Mouse (Mus musculus) liver, embryonic 16.5 days (tissue): ENCODE measurements around the gene Prss43. TPM values are rescaled to one million over a fixed set of nuclear protein-coding genes. Genes with fewer than 3 reads are reported as not detected.

Source experiments
- ATAC-seq: fragments of 200-750 bp; cut with Nextera tagmentation; 2 replicates; pipeline ENCODE4 v1.8.0; 2017; ENCODE audit warnings: low read depth, mild to moderate bottlenecking, moderate number of reproducible peaks, moderate library complexity
- H3K27ac ChIP-seq: fragments of 300-500 bp; sonication (generic); 2 replicates; pipeline ENCODE4 v1.5.1; 2014; ENCODE audit warnings: mild to moderate bottlenecking, low read length
- H3K27me3 ChIP-seq: fragments of 300-500 bp; sonication (generic); 2 replicates; pipeline ENCODE4 v1.6.1; 2014; ENCODE audit warnings: low read depth, low read length, mixed read lengths; ENCODE audit not compliant: control insufficient read depth, insufficient read depth
- H3K36me3 ChIP-seq: fragments of 300-500 bp; sonication (generic); 2 replicates; pipeline ENCODE4 v1.6.1; 2014; ENCODE audit warnings: mild to moderate bottlenecking; ENCODE audit not compliant: control insufficient read depth, insufficient read depth
- H3K4me1 ChIP-seq: fragments of 300-500 bp; sonication (generic); 2 replicates; pipeline ENCODE4 v1.6.1; 2014; ENCODE audit warnings: low read depth, low read length, mixed read lengths; ENCODE audit not compliant: control insufficient read depth
- H3K4me2 ChIP-seq: fragments of 300-500 bp; sonication (generic); 2 replicates; pipeline ENCODE4 v1.6.1; 2014; ENCODE audit warnings: low read depth, low read length, mixed read lengths
- H3K4me3 ChIP-seq: fragments of 300-500 bp; sonication (generic); 2 replicates; pipeline ENCODE4 v1.5.1; 2014; ENCODE audit warnings: low read depth, mild to moderate bottlenecking, low read length
- H3K9ac ChIP-seq: fragments of 300-500 bp; sonication (generic); 2 replicates; pipeline ENCODE4 v1.6.1; 2014; ENCODE audit warnings: low read depth, low read length
- H3K9me3 ChIP-seq: fragments of 300-500 bp; sonication (generic); replicated peaks from 2 replicates; pipeline ENCODE4 v1.6.1; 2016; ENCODE audit warnings: low read length; ENCODE audit not compliant: control insufficient read depth
- WGBS: fragments of 180-500 bp; shearing (Covaris S2); extraction: QIAGEN DNeasy Blood & Tissue Kit; methylation state at CpG from one replicate; pipeline ENCODE4 v1.1.7; 2014; ENCODE audit not compliant: insufficient replicate concordance; 5-methylcytosine and 5-hydroxymethylcytosine counted together
- polyA plus RNA-seq: library from polyadenylated mRNA; unstranded; fragments of >200 nt; fragmentation: Nextera tagmentation; extraction: Ambion mirVana; gene quantifications from 2 replicates; pipeline ENCODE4 v1.2.1, GENCODE M21; 2015

Gene Prss43
- polyA plus RNA-seq, 1 experiment from 2014 or later, result not detected

GRCm38 (mm10) chr9:110875288-110875695, 48.8 kb downstream of the Prss43 start:
- H3K27me3 ChIP-seq, result peaks cover 29% of the 10 kb centered on the region
- peaks cover 2% of the 10 kb centered on the region for H3K4me1 ChIP-seq
- H3K4me2 ChIP-seq, result no peak overlapping the region
- 61% methylated on average over 4 of the region's 6 CpGs for WGBS
- no peak overlapping the region for H3K9ac ChIP-seq
- peak overlapping the region; percentile 69 for H3K27ac ChIP-seq
- ATAC-seq, result peak; percentile 45
- no peaks in the 10 kb centered on the region for H3K36me3 ChIP-seq
- H3K9me3 ChIP-seq, result no peaks in the 10 kb centered on the region
- no peak overlapping the region for H3K4me3 ChIP-seq

- H3K4me1 ChIP-seq, result peaks cover 2% of the 10 kb centered on the region
- 30% methylated on average over 1 of the region's 1 CpGs for WGBS
- peaks cover 37% of the 10 kb centered on the region for H3K27me3 ChIP-seq
- H3K9ac ChIP-seq, result no peak overlapping the region
- peak; percentile 51 for ATAC-seq
- H3K4me3 ChIP-seq, result no peak overlapping the region
- H3K9me3 ChIP-seq, result no peaks in the 10 kb centered on the region
- no peak overlapping the region for H3K4me2 ChIP-seq
- peak overlapping the region; percentile 83 for H3K27ac ChIP-seq
- H3K36me3 ChIP-seq, result no peaks in the 10 kb centered on the region
These were observed 50.9 kb downstream of the Prss43 start for GRCm38 (mm10) chr9:110877353-110877752.

- 59% methylated on average over 5 of the region's 5 CpGs for WGBS
- ATAC-seq, result peak; percentile 68
- H3K36me3 ChIP-seq, result no peaks in the 10 kb centered on the region
- H3K27ac ChIP-seq, result peak overlapping the region; percentile 83
- 0 out of 2 replicates have a peak overlapping the region, but pooled peaks have one; percentile 54 for H3K4me2 ChIP-seq
- no peak overlapping the region; the same call in 1 of the 2 replicates for H3K9ac ChIP-seq
- no peak overlapping the region for H3K4me3 ChIP-seq
- H3K4me1 ChIP-seq, result peaks cover 2% of the 10 kb centered on the region
- peaks cover 33% of the 10 kb centered on the region for H3K27me3 ChIP-seq
- H3K9me3 ChIP-seq, result no peaks in the 10 kb centered on the region
These were observed 51.4 kb downstream of the Prss43 start for GRCm38 (mm10) chr9:110877888-110878287.

GRCm38 (mm10) chr9:110879191-110879920, 52.9 kb downstream of the Prss43 start, which contains the start of gene Als2cl:
Gene Als2cl (plus strand): TSS chr9:110879870.
- H3K4me2 ChIP-seq, result peak within 1 kb of the TSS; percentile 54
- peak within 1 kb of the TSS; percentile 61 for H3K4me3 ChIP-seq
- H3K9me3 ChIP-seq, result no peaks in the 10 kb centered on the region
- H3K4me1 ChIP-seq, result peaks cover 2% of the 10 kb centered on the region
- ATAC-seq, result no peak
- 19% methylated on average over 12 of the region's 12 CpGs for WGBS
- peak within 1 kb of the TSS; percentile 45 for H3K27ac ChIP-seq
- peak within 1 kb of the TSS; percentile 54 for H3K9ac ChIP-seq
- peaks cover 25% of the 10 kb centered on the region for H3K27me3 ChIP-seq
- H3K36me3 ChIP-seq, result no peaks in the 10 kb centered on the region

GRCm38 (mm10) chr9:110879998-110880561, 53.6 kb downstream of the Prss43 start, which contains the start of gene Tmie:
Gene Tmie (minus strand): TSS chr9:110880113.
- peak within 1 kb of the TSS; percentile 54 for H3K9ac ChIP-seq
- peaks cover 21% of the 10 kb centered on the region for H3K27me3 ChIP-seq
- ATAC-seq, result peak; percentile 53
- H3K36me3 ChIP-seq, result no peaks in the 10 kb centered on the region
- WGBS, result under 1% methylated on average over 57 of the region's 57 CpGs
- H3K27ac ChIP-seq, result peak within 1 kb of the TSS; percentile 45
- peaks cover 2% of the 10 kb centered on the region for H3K4me1 ChIP-seq
- peak within 1 kb of the TSS; percentile 61 for H3K4me3 ChIP-seq
- H3K4me2 ChIP-seq, result peak within 1 kb of the TSS; percentile 54
- H3K9me3 ChIP-seq, result no peaks in the 10 kb centered on the region

- no peaks in the 10 kb centered on the region for H3K9me3 ChIP-seq
- 46% methylated on average over 4 of the region's 4 CpGs for WGBS
- H3K27ac ChIP-seq, result no peak overlapping the region
These were observed 54.3 kb downstream of the Prss43 start for GRCm38 (mm10) chr9:110880772-110881171.

More at GRCm38 (mm10) chr9:110880772-110881171, 54.3 kb downstream of the Prss43 start:
- peak overlapping the region; percentile 61 for H3K4me3 ChIP-seq
- peak overlapping the region; percentile 54 for H3K4me2 ChIP-seq
- peaks cover 21% of the 10 kb centered on the region for H3K27me3 ChIP-seq
- no peaks in the 10 kb centered on the region for H3K36me3 ChIP-seq
- H3K9ac ChIP-seq, result no peak overlapping the region; the same call in 1 of the 2 replicates
- no peak for ATAC-seq
- H3K4me1 ChIP-seq, result peaks cover 2% of the 10 kb centered on the region

Other genes starting within 250 kb of the Prss43 start
- 1.4 and 1.9 TPM in 2 replicates for gene Nradd, start 202.2 kb upstream of the Prss43 start, polyA plus RNA-seq
- gene Nbeal2, start 172.5 kb upstream of the Prss43 start, polyA plus RNA-seq, result 1.7 and 2.8 TPM in 2 replicates
- gene Ccdc12, start 170.2 kb upstream of the Prss43 start, polyA plus RNA-seq, result 59.5 and 60.5 TPM in 2 replicates
- gene Myl3, start 84.8 kb upstream of the Prss43 start, polyA plus RNA-seq, result 1.1 and 1.9 TPM in 2 replicates
- 2.3 and 2.5 TPM in 2 replicates for gene Pth1r, start 79.5 kb upstream of the Prss43 start, polyA plus RNA-seq
- gene Prss42, start 28.5 kb upstream of the Prss43 start, polyA plus RNA-seq, result not detected in 2 replicates
- not detected in 2 replicates for gene Prss44, start 12.7 kb upstream of the Prss43 start, polyA plus RNA-seq
- not detected in 2 replicates for gene Prss45, start 7.9 kb downstream of the Prss43 start, polyA plus RNA-seq
- gene Prss46, start 17.8 kb downstream of the Prss43 start, polyA plus RNA-seq, result not detected in 2 replicates
- 8.2 and 8.6 TPM in 2 replicates for gene Prss50, start 31.3 kb downstream of the Prss43 start, polyA plus RNA-seq
- gene Als2cl, start 53.2 kb downstream of the Prss43 start, polyA plus RNA-seq, result 1.8 and 2.0 TPM in 2 replicates
- 2.0 and 2.8 TPM in 2 replicates for gene Tmie, start 53.4 kb downstream of the Prss43 start, polyA plus RNA-seq
- gene Fam240a, start 90.2 kb downstream of the Prss43 start, polyA plus RNA-seq, result not detected in 2 replicates
- not detected in 2 replicates for gene Tdgf1, start 119.5 kb downstream of the Prss43 start, polyA plus RNA-seq
- 0.29 and 0.44 TPM in 2 replicates for gene Lrrc2, start 124.9 kb downstream of the Prss43 start, polyA plus RNA-seq
- gene Rtp3, start 163.9 kb downstream of the Prss43 start, polyA plus RNA-seq, result 13.7 and 18.1 TPM in 2 replicates
- gene Ltf, start 192.6 kb downstream of the Prss43 start, polyA plus RNA-seq, result 173 and 211 TPM in 2 replicates
- gene Ccrl2, start 230.8 kb downstream of the Prss43 start, polyA plus RNA-seq, result 15.7 and 18.2 TPM in 2 replicates